Mouse (Mus musculus): ENCODE data around the gene Eci3. TPM values are rescaled to one million over a fixed set of nuclear protein-coding genes. Genes with fewer than 3 reads are reported as not detected.
"Not testable (repeated sequence)": the region's sequence is repeated elsewhere in the genome, so short reads cannot be mapped to it uniquely, and the experiment has no call there.

The Eci3 gene
- polyA plus RNA-seq, 1 experiment from 2014 or later, result 0.23 TPM

DNA sequence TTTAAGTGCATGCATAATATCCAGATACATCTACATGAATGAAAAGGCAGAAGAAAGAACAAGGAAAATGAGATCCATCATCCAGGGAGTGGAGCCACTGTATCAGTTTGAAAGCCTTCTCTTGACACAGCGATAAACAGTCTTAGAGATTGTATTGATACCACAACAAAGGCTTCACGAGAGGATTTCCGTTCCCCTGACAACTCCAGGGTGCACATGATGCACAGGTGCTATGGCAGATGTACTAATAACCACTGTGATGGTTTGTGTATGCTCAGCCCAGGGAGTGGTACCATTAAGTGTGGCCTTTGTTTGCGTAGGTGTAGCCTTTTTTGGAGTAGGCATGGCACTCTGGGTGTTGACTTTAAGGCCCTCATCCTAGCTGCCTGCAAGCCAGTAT lies 6.7 kb downstream of the Eci3 start:
- Histone ChIP-seq H3K9me3 (ENCODE audit: low read length) (no peaks in the 10 kb centered on the region), H3K9ac (replicated peaks; ENCODE audit: low read depth) (no peak overlapping the region), H3K4me3 (ENCODE audit: low read depth, low read length) (no peak overlapping the region), H3K27me3 (replicated peaks; ENCODE audit: insufficient read depth, low read length) (no peaks in the 10 kb centered on the region), H3K27ac (ENCODE audit: low read length) (no peak overlapping the region), H3K4me2 (replicated peaks; ENCODE audit: low read depth, low read length) (no peak overlapping the region), H3K36me3 (ENCODE audit: insufficient read depth, low read length) (no peaks in the 10 kb centered on the region), H3K4me1 (ENCODE audit: insufficient read depth, low read depth, low read length) (no peaks in the 10 kb centered on the region)
- no peak for ATAC-seq
- 63% methylated on average over 4 of the region's 4 CpGs for WGBS
- TF ChIP-seq EP300 (IDR thresholded peaks at IDR 0.05), result no peak
- no peak for TF ChIP-seq CTCF (IDR thresholded peaks at IDR 0.05)
- DNase-seq (ENCODE audit: low spot score), result no peak

DNA sequence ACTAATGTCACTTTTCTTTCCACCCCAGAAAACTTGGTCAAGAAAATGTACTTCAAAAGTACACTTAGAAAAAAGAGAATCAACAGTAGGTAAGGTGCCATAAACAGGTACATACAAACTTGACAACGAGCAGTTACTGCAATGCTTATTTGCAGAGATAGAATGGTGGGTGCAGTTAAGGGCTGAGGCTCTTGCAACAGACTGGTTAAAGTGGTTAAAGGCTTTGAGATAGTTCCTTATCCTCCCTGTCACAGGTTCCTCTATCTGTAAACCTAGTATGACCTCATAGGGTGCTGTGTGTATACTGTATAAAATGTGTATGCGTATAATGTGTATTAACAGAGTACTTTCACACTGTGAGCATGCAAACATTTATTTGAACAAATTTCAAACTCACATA lies 12.2 kb downstream of the Eci3 start:
- not testable (repeated sequence) for H3K27ac ChIP-seq (ENCODE audit: low read length); H3K9me3 ChIP-seq (ENCODE audit: low read length); H3K4me1 ChIP-seq (ENCODE audit: insufficient read depth, low read depth, low read length); H3K4me3 ChIP-seq (ENCODE audit: low read depth, low read length); ATAC-seq; H3K36me3 ChIP-seq (ENCODE audit: insufficient read depth, low read length); DNase-seq (ENCODE audit: low spot score); H3K9ac ChIP-seq (replicated peaks; ENCODE audit: low read depth); H3K4me2 ChIP-seq (replicated peaks; ENCODE audit: low read depth, low read length); H3K27me3 ChIP-seq (replicated peaks; ENCODE audit: insufficient read depth, low read length)
- 84% methylated on average over 2 of the region's 2 CpGs for WGBS

DNA sequence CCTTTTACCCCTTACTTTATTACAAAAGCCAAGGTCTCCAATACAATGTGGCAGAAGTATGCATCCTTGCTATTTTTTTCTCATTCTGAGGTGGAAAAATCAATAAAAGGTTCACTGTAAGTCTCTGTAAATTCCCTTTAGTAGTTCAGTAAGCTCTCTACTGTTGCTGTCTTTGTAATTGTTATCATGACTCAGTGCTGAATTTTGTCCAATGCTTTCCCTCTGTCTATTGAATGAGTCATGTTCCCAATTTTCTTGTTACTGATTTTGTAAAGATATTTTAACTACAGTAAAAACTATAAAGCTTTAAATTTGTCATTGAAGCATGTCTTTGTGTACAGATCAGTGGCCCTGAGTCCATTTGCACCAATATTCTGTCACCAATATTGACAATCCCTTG lies 21.2 kb downstream of the Eci3 start:
- H3K4me1 ChIP-seq (ENCODE audit: insufficient read depth, low read depth, low read length), result no peaks in the 10 kb centered on the region
- DNase-seq (ENCODE audit: low spot score) (no peak), ATAC-seq (no peak)
- no peak for TF ChIP-seq CTCF (IDR thresholded peaks at IDR 0.05)
- no peak for TF ChIP-seq EP300 (IDR thresholded peaks at IDR 0.05)
- no peaks in the 10 kb centered on the region for H3K36me3 ChIP-seq (ENCODE audit: insufficient read depth, low read length)
- no peak overlapping the region for H3K9ac ChIP-seq (replicated peaks; ENCODE audit: low read depth)
- no peak overlapping the region for H3K27ac ChIP-seq (ENCODE audit: low read length)
- H3K4me3 ChIP-seq (ENCODE audit: low read depth, low read length), result no peak overlapping the region
- no peaks in the 10 kb centered on the region for H3K27me3 ChIP-seq (replicated peaks; ENCODE audit: insufficient read depth, low read length)
- H3K4me2 ChIP-seq (replicated peaks; ENCODE audit: low read depth, low read length), result no peak overlapping the region
- no peaks in the 10 kb centered on the region for H3K9me3 ChIP-seq (ENCODE audit: low read length)

DNA sequence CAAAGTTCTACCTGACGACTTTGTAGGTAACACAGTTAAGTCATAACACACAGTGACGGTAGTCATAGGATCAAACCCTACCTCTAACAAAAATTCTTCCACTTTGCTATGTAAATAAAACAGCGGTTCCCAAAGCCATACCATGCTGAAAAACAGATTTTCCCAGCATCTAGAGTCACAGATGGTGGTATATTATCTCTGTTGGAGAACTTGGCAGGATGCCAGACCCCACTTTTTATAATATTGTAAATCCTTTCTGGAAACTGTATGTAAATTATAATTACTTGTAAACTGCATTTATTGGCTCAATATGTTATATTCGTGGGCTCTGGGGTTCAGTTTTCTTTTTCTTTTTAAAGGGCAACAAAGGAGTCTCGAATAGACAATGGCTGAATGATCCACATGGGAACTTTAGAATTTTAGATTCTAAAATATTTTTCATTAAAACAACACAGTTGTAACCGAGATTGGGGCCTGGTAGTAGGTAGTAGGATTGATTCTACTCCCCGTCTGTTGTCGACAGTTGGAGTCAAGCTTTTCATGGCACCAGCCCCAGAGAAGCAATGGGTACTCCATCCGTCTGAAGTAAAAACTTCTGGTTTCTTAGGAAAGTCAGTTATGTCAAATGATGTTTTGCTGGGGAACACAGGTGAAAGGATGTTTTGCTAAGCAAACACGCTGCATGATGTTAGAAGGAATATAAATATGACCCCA lies 28.5 kb downstream of the Eci3 start:
- WGBS, result 72% methylated on average over 10 of the region's 10 CpGs
- H3K4me2 ChIP-seq (replicated peaks; ENCODE audit: low read depth, low read length), result no peak overlapping the region
- no peaks in the 10 kb centered on the region for H3K27me3 ChIP-seq (replicated peaks; ENCODE audit: insufficient read depth, low read length)
- no peaks in the 10 kb centered on the region for H3K4me1 ChIP-seq (ENCODE audit: insufficient read depth, low read depth, low read length)
- H3K36me3 ChIP-seq (ENCODE audit: insufficient read depth, low read length), result no peaks in the 10 kb centered on the region
- no peak overlapping the region for H3K4me3 ChIP-seq (ENCODE audit: low read depth, low read length)
- no peaks in the 10 kb centered on the region for H3K9me3 ChIP-seq (ENCODE audit: low read length)
- no peak for DNase-seq (ENCODE audit: low spot score)
- H3K9ac ChIP-seq (replicated peaks; ENCODE audit: low read depth), result no peak overlapping the region
- TF ChIP-seq EP300 (IDR thresholded peaks at IDR 0.05) (no peak), CTCF (IDR thresholded peaks at IDR 0.05) (no peak)
- no peak for ATAC-seq
- no peak overlapping the region for H3K27ac ChIP-seq (ENCODE audit: low read length)

DNA sequence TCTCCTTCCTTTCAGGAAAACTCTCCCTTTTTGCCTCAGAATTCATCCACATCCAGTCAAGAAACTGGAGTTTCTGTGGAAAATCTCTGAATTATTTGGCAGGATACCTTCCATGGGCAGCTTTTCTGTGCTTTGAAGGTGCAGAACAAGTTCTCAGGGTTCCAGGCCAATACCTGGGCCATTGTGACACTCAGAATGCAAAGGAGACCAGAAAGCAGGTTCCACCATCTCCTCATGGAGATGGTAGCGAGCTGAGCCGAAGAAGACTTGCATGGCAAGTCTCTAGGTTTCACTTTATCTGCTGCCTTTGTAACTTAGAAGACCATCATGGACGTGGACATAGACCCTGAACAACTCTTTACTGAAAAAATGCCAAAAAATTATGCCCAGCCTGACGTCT lies 39.4 kb downstream of the Eci3 start, which contains the start of the genes Fam217a and 4933417A18Rik:
Gene Fam217a (minus strand): TSS at position 101 of the 400 bp plus-strand sequence.
Gene 4933417A18Rik (plus strand): TSS at position 200 of the 400 bp plus-strand sequence.
- DNase-seq (ENCODE audit: low spot score) (no peak), ATAC-seq (no peak)
- no peaks in the 10 kb centered on the region for H3K36me3 ChIP-seq (ENCODE audit: insufficient read depth, low read length)
- 68% methylated on average over 4 of the region's 4 CpGs for WGBS
- no peaks in the 10 kb centered on the region for H3K9me3 ChIP-seq (ENCODE audit: low read length)
- no peaks in the 10 kb centered on the region for H3K4me1 ChIP-seq (ENCODE audit: insufficient read depth, low read depth, low read length)
- H3K4me3 ChIP-seq (ENCODE audit: low read depth, low read length), result no peak within 1 kb of the TSS
- H3K27ac ChIP-seq (ENCODE audit: low read length), result no peak within 1 kb of the TSS
- no peaks in the 10 kb centered on the region for H3K27me3 ChIP-seq (replicated peaks; ENCODE audit: insufficient read depth, low read length)
- no peak within 1 kb of the TSS for H3K4me2 ChIP-seq (replicated peaks; ENCODE audit: low read depth, low read length)
- no peak for TF ChIP-seq CTCF (IDR thresholded peaks at IDR 0.05)
- TF ChIP-seq EP300 (IDR thresholded peaks at IDR 0.05), result no peak
- no peak within 1 kb of the TSS for H3K9ac ChIP-seq (replicated peaks; ENCODE audit: low read depth)

DNA sequence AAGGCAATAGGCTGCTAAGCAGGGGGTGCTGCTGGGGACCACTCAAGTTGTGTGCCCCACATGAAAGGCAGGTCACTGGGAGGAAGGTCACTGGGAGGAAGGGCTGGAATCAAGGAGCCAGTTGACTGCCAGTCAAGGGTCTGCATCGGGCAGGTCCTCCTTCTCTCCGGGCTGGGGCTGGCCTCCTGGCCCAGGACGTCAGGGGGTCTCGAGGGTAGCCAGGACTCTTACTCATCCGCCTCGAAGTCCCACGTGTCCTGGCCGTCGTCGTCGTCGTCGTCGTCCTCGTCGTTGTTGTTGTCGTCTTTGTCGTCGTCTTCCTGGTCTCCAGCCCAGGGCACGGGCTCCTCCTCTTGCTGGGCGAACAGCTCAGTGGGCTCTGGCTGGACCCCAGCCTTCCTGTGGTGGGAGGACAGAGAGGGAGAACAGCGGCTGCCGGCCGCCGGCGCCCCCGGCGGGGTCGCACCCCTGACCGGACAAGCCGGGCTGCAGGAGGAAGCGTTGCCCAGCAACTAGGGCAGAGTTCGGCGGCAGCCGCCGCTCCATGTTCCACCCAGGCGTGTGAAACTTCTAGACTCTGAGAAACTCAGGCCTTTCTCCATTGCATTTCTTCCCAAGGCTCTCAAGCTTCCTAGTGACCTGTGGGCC lies 47.0 kb downstream of the Eci3 start:
- 29% methylated on average over 26 of the region's 37 CpGs for WGBS
- TF ChIP-seq CTCF (IDR thresholded peaks at IDR 0.05), result no peak
- TF ChIP-seq EP300 (IDR thresholded peaks at IDR 0.05), result no peak
- ATAC-seq (peak; percentile 73), DNase-seq (ENCODE audit: low spot score) (peak; percentile 42)
- Histone ChIP-seq H3K27ac (ENCODE audit: low read length) (no peak overlapping the region), H3K9me3 (ENCODE audit: low read length) (no peaks in the 10 kb centered on the region), H3K4me3 (ENCODE audit: low read depth, low read length) (peak overlapping the region; percentile 29), H3K36me3 (ENCODE audit: insufficient read depth, low read length) (no peaks in the 10 kb centered on the region), H3K4me2 (replicated peaks; ENCODE audit: low read depth, low read length) (peak overlapping the region; percentile 64), H3K27me3 (replicated peaks; ENCODE audit: insufficient read depth, low read length) (no peaks in the 10 kb centered on the region), H3K9ac (replicated peaks; ENCODE audit: low read depth) (no peak overlapping the region; the same call in 1 of the 2 replicates), H3K4me1 (ENCODE audit: insufficient read depth, low read depth, low read length) (0 out of 2 replicates have a peak, but pooled peaks cover 4% of the 10 kb centered on the region)

Measured in lung, postnatal 0 days (tissue).